Mouse (Mus musculus): ENCODE measurements at regions not wholly inside any gene's neighbourhood (a gene's known extent, or its start where the extent isn't known, plus 50 kb on each side); places are given as distances from the start of the nearest gene placed in this dataset.

DNA sequence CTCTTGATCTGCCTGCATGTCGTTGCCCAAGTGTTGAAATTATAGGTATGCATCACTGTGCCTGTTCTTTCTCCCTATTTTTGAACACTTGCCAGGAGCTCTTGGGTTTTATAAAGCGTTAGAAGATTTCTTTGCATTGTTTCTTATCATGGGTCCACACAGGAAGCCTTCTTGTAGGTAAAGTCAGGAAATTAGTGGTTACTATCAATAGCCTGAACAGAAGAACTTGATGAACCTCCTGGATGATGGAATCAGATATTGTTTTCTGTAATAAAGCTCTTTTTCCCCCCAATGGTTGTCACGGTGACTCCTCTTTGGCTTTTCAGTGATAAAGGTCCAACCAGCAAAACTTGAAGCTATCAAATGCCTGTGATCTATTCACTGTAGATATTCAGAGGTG, 1706.0 kb upstream of the Gm7489 start:
- TF ChIP-seq CTCF (IDR thresholded peaks at IDR 0.05; ENCODE audit: low read depth, low read length) (no peak), GATA2 (IDR thresholded peaks at IDR 0.05; ENCODE audit: borderline replicate concordance, low read depth, low read length) (no peak), TAL1 (conservative IDR thresholded peaks at IDR 0.05; ENCODE audit: low read depth, low read length) (no peak)
